In genomic region chr2:110950823-110951222, GRCm38 (mm10) we compare ENCODE assay signal across 11 mouse cellular contexts. TPM values are rescaled to one million over a fixed set of nuclear protein-coding genes. Genes with fewer than 3 reads are reported as not detected.
DNase-seq lines count a peak whose midpoint lies in the region; ATAC-seq and TF ChIP-seq lines count a peak whose summit lies in the region.
"Not testable (repeated sequence)": the region's sequence is repeated elsewhere in the genome, so short reads cannot be mapped to it uniquely, and the experiment has no call there.
"Had no signal": no experiment of that assay in that cellular context is flagged by ENCODE, and none has a peak within 500 bp of the region (broad histone marks: within the 10 kb centered on the region; RNA-seq: fewer than 3 reads in every experiment).

Ano3 (minus strand) TSS chr2:110950923.

- not testable (repeated sequence) for H3K36me3 ChIP-seq in embryonic facial prominence, embryonic 12.5 days; forebrain, postnatal 0 days (ENCODE audit: insufficient read depth); hindbrain, embryonic 11.5 days (ENCODE audit: control insufficient read depth, insufficient read depth, low read length); kidney, embryonic 15.5 days; liver, embryonic 12.5 days; midbrain, embryonic 15.5 days (replicated peaks); stomach, postnatal 0 days (ENCODE audit: control insufficient read depth, insufficient read depth, low read length)

- H3K9me3 ChIP-seq in embryonic facial prominence, embryonic 12.5 days; forebrain, postnatal 0 days (ENCODE audit: low read length); hindbrain, embryonic 11.5 days (ENCODE audit: control insufficient read depth, low read length); kidney, embryonic 15.5 days (replicated peaks); liver, embryonic 12.5 days (replicated peaks); midbrain, embryonic 15.5 days; stomach, postnatal 0 days (ENCODE audit: control insufficient read depth, low read length): not testable (repeated sequence)

- H3K9ac ChIP-seq in embryonic facial prominence, embryonic 12.5 days; kidney, embryonic 15.5 days; liver, embryonic 12.5 days; stomach, postnatal 0 days (ENCODE audit: low read length): not testable (repeated sequence)
- H3K9ac ChIP-seq in forebrain, postnatal 0 days: peak within 1 kb of the TSS; percentile 47
- peak within 1 kb of the TSS; percentile 24; the same call in 1 of the 2 replicates for H3K9ac ChIP-seq in hindbrain, embryonic 11.5 days (ENCODE audit: low read depth, low read length)
- peak within 1 kb of the TSS; percentile 37 for H3K9ac ChIP-seq in midbrain, embryonic 15.5 days

- H3K27me3 ChIP-seq in embryonic facial prominence, embryonic 12.5 days; forebrain, postnatal 0 days (ENCODE audit: insufficient read depth, low read length); hindbrain, embryonic 11.5 days (ENCODE audit: control insufficient read depth, insufficient read depth, low read length); kidney, embryonic 15.5 days; liver, embryonic 12.5 days (replicated peaks); midbrain, embryonic 15.5 days (replicated peaks); stomach, postnatal 0 days (ENCODE audit: control insufficient read depth, insufficient read depth, low read length): not testable (repeated sequence)

- TF ChIP-seq EP300 in stomach, postnatal 0 days (optimal IDR thresholded peaks at IDR 0.05): not testable (repeated sequence)

- H3K4me1 ChIP-seq in embryonic facial prominence, embryonic 12.5 days; forebrain, postnatal 0 days (ENCODE audit: insufficient read depth); hindbrain, embryonic 11.5 days (replicated peaks; ENCODE audit: control insufficient read depth, insufficient read depth, low read length); kidney, embryonic 15.5 days; liver, embryonic 12.5 days; stomach, postnatal 0 days (replicated peaks; ENCODE audit: control insufficient read depth, insufficient read depth): not testable (repeated sequence)
- peaks cover 11% of the 10 kb centered on the region for H3K4me1 ChIP-seq in midbrain, embryonic 15.5 days

- H3K4me2 ChIP-seq in embryonic facial prominence, embryonic 12.5 days (replicated peaks): peak within 1 kb of the TSS; percentile 59
- peak within 1 kb of the TSS; percentile 59 for H3K4me2 ChIP-seq in forebrain, postnatal 0 days (ENCODE audit: low read depth)
- peak within 1 kb of the TSS; percentile 57 for H3K4me2 ChIP-seq in hindbrain, embryonic 11.5 days (replicated peaks; ENCODE audit: low read depth, low read length)
- peak within 1 kb of the TSS; percentile 55 for H3K4me2 ChIP-seq in kidney, embryonic 15.5 days
- peak within 1 kb of the TSS; percentile 41 for H3K4me2 ChIP-seq in liver, embryonic 12.5 days
- peak within 1 kb of the TSS; percentile 74 for H3K4me2 ChIP-seq in midbrain, embryonic 15.5 days
- H3K4me2 ChIP-seq in stomach, postnatal 0 days (replicated peaks; ENCODE audit: low read depth): peak within 1 kb of the TSS; percentile 27

- not testable (repeated sequence) for DNase-seq in forebrain, postnatal 0 days; hindbrain, embryonic 11.5 days (ENCODE audit: low spot score); left cerebral cortex, adult 8-10 months (ENCODE audit: low spot score in 2 of 2); stomach, postnatal 0 days (ENCODE audit: low spot score)

- not testable (repeated sequence) for TF ChIP-seq CTCF in forebrain, postnatal 0 days (IDR thresholded peaks at IDR 0.05; ENCODE audit: low read depth); stomach, postnatal 0 days (IDR thresholded peaks at IDR 0.05; ENCODE audit: low read depth)

- ATAC-seq in embryonic facial prominence, embryonic 12.5 days (ENCODE audit: insufficient number of reproducible peaks, insufficient read depth, low FRiP score, low TSS enrichment); forebrain, postnatal 0 days; hindbrain, embryonic 11.5 days (ENCODE audit: low FRiP score); kidney, embryonic 15.5 days (replicated peaks; ENCODE audit: low FRiP score); liver, embryonic 12.5 days; midbrain, embryonic 15.5 days (replicated peaks); stomach, postnatal 0 days (ENCODE audit: low FRiP score, low TSS enrichment): not testable (repeated sequence)

- H3K4me3 ChIP-seq in embryonic facial prominence, embryonic 12.5 days: peak within 1 kb of the TSS; percentile 25
- peak within 1 kb of the TSS; percentile 38 for H3K4me3 ChIP-seq in forebrain, postnatal 0 days (ENCODE audit: low read depth, low read length)
- peak within 1 kb of the TSS; percentile 34 for H3K4me3 ChIP-seq in hindbrain, embryonic 11.5 days (ENCODE audit: low read depth, low read length)
- peak within 1 kb of the TSS; percentile 26 for H3K4me3 ChIP-seq in kidney, embryonic 15.5 days (replicated peaks)
- not testable (repeated sequence) for H3K4me3 ChIP-seq in liver, embryonic 12.5 days; stomach, postnatal 0 days (ENCODE audit: low read depth, low read length)
- H3K4me3 ChIP-seq in midbrain, embryonic 15.5 days: peak within 1 kb of the TSS; percentile 47

- H3K27ac ChIP-seq in embryonic facial prominence, embryonic 12.5 days; forebrain, postnatal 0 days (ENCODE audit: low read depth, low read length); hindbrain, embryonic 11.5 days (ENCODE audit: low read depth, low read length); kidney, embryonic 15.5 days; liver, embryonic 12.5 days; midbrain, embryonic 15.5 days; stomach, postnatal 0 days (replicated peaks): not testable (repeated sequence)

RNA-seq across cellular contexts. Expression of gene Ano3, which starts in this region (rescaled TPM):
- polyA plus RNA-seq in embryonic facial prominence, embryonic 12.5 days (2016; fragmentation: Nextera tagmentation; extraction: Ambion mirVana): 0.34 and 0.69 TPM in 2 replicates
- 3.0 and 3.4 TPM in 2 replicates for total RNA-seq in forebrain, postnatal 0 days (2014; rRNA removed)
- polyA plus RNA-seq in forebrain, postnatal 0 days (2015; fragmentation: Nextera tagmentation; extraction: Ambion mirVana): 0.74 and 0.96 TPM in 2 replicates
- 0.57 and 1.5 TPM in 2 replicates for polyA plus RNA-seq in hindbrain, embryonic 11.5 days (2014; fragmentation: Nextera tagmentation; extraction: Ambion mirVana)
- polyA plus RNA-seq in kidney, embryonic 15.5 days (2015; fragmentation: Nextera tagmentation; extraction: Ambion mirVana): 0.62 and 0.68 TPM in 2 replicates
- 100 to 1,000 TPM in 2 of 4 experiments, 10 to 100 TPM in 2; 87.5 to 103 (median 95.5) TPM for total RNA-seq in left cerebral cortex, adult 8-10 months (2022)
- polyA plus RNA-seq in liver, embryonic 12.5 days (2016; fragmentation: Nextera tagmentation; extraction: Ambion mirVana): 0.02 and 0.06 TPM in 2 replicates
- 0.68 and 1.2 TPM in 2 replicates for polyA plus RNA-seq in midbrain, embryonic 15.5 days (2015; fragmentation: Nextera tagmentation; extraction: Ambion mirVana)
- 0.05 and 0.16 TPM in 2 replicates for polyA plus RNA-seq in stomach, postnatal 0 days (2015; fragmentation: Nextera tagmentation; extraction: Ambion mirVana)
- total RNA-seq: CH12.LX had no signal
- polyA plus RNA-seq: spleen, adult 2 months; thymus, adult 2 months had no signal

Comparison
In these comparisons a context has a peak if more than half of its experiments do, and no peak if none do; other contexts are left out.
1. RNA of gene Ano3 (total RNA-seq): 87.5 to 103 TPM in left cerebral cortex, adult 8-10 months; 3.0 to 3.4 TPM in forebrain, postnatal 0 days; every median in the first group is over 10 times any median in the second.
2. Peak in every context shown above with its lines, with median percentiles within 50 percentile points of each other: H3K4me2 ChIP-seq.